Mouse (Mus musculus) liver, adult 2 months (tissue): ENCODE measurements around the gene Marcksl1. TPM values are rescaled to one million over a fixed set of nuclear protein-coding genes. Genes with fewer than 3 reads are reported as not detected.

Source experiments
- DNase-seq: peaks from one replicate; pipeline ENCODE4 v3.0.0-alpha.2; 2011; ENCODE audit warnings: low read depth, low spot score; ENCODE audit errors: extremely low read depth
- H3K27ac ChIP-seq: fragments of 200-500 bp; replicated peaks from 2 replicates; pipeline ENCODE4 v1.5.1; 2012; ENCODE audit warnings: low read depth, mild to moderate bottlenecking, control low read depth, inconsistent platforms, low read length; ENCODE audit not compliant: insufficient read depth
- H3K27me3 ChIP-seq: fragments of 200-500 bp; 2 replicates; pipeline ENCODE4 v1.6.1; 2012; ENCODE audit warnings: mild to moderate bottlenecking, moderate library complexity, low read length, inconsistent platforms; ENCODE audit not compliant: control insufficient read depth, insufficient read depth
- H3K36me3 ChIP-seq: fragments of 200-500 bp; 2 replicates; pipeline ENCODE4 v1.6.1; 2012; ENCODE audit warnings: low read length, inconsistent platforms; ENCODE audit not compliant: control insufficient read depth, insufficient read depth
- H3K4me1 ChIP-seq: fragments of 200-500 bp; 2 replicates; pipeline ENCODE4 v1.6.1; 2011; ENCODE audit warnings: low read length; ENCODE audit not compliant: control insufficient read depth, insufficient read depth
- H3K4me3 ChIP-seq: fragments of 200-500 bp; 2 replicates; pipeline ENCODE4 v1.5.1; 2011; ENCODE audit warnings: low read depth, mild to moderate bottlenecking, control low read depth, low read length, moderate library complexity; ENCODE audit not compliant: insufficient read depth
- H3K79me2 ChIP-seq: fragments of 200-500 bp; 2 replicates; pipeline ENCODE4 v1.6.1; 2012; ENCODE audit warnings: inconsistent platforms, mild to moderate bottlenecking, low read length, moderate library complexity; ENCODE audit not compliant: control insufficient read depth, insufficient read depth
- H3K9ac ChIP-seq: fragments of 200-500 bp; 2 replicates; pipeline ENCODE4 v1.6.1; 2012; ENCODE audit warnings: low read depth, mild to moderate bottlenecking, control low read depth, inconsistent platforms, low read length
- CTCF ChIP-seq: fragments of 200-500 bp; IDR thresholded peaks from 2 replicates; pipeline ENCODE4 v1.5.1; 2011; ENCODE audit warnings: low read depth, low read length, control low read depth
- POLR2A ChIP-seq: fragments of 200-500 bp; IDR thresholded peaks from 2 replicates; pipeline ENCODE4 v1.6.1; 2011; ENCODE audit warnings: low read length, control low read depth; ENCODE audit not compliant: insufficient read depth; ENCODE audit errors: extremely low read depth
- WGBS: fragments of 180-500 bp; shearing (Covaris S2); methylation state at CpG from one replicate; pipeline ENCODE4 v1.1.7; 2018; 5-methylcytosine and 5-hydroxymethylcytosine counted together
- polyA plus RNA-seq: library from polyadenylated mRNA; depleted of rRNA; stranded (reverse); fragments of >200 nt; gene quantifications from 2 replicates; pipeline ENCODE4 v1.2.3, GENCODE M21; 2012
- total RNA-seq: library from RNA; depleted of rRNA; stranded (reverse); fragments of >200 nt; gene quantifications from 2 replicates; pipeline ENCODE4 v1.2.3, GENCODE M21; 2014

Gene Marcksl1
- total and polyA plus RNA-seq, 2 experiments: 5.3 to 11.1 TPM

- Histone ChIP-seq H3K36me3 (no peaks in the 10 kb centered on the region), H3K4me1 (no peaks in the 10 kb centered on the region), H3K27ac (no peak overlapping the region), H3K9ac (no peak overlapping the region), H3K4me3 (no peak overlapping the region), H3K27me3 (no peaks in the 10 kb centered on the region), H3K79me2 (no peaks in the 10 kb centered on the region)
- 57% methylated on average over 9 of the region's 10 CpGs for WGBS
- TF ChIP-seq POLR2A (no peak), CTCF (no peak)
- DNase-seq: no peak
These were observed 5.7 kb upstream of the Marcksl1 start for GRCm38 (mm10) chr4:129507434-129508236.

GRCm38 (mm10) chr4:129508237-129508515 is 5.2 kb upstream of the Marcksl1 start:
- H3K79me2 ChIP-seq: no peaks in the 10 kb centered on the region
- DNase-seq: no peak
- H3K27me3 ChIP-seq: no peaks in the 10 kb centered on the region
- 51% methylated on average over 3 of the region's 3 CpGs for WGBS
- H3K9ac ChIP-seq: no peak overlapping the region
- H3K36me3 ChIP-seq: no peaks in the 10 kb centered on the region
- no peak for TF ChIP-seq POLR2A
- TF ChIP-seq CTCF: no peak
- H3K4me3 ChIP-seq: no peak overlapping the region
- H3K27ac ChIP-seq: no peak overlapping the region
- no peaks in the 10 kb centered on the region for H3K4me1 ChIP-seq

GRCm38 (mm10) chr4:129508834-129509600 is 4.4 kb upstream of the Marcksl1 start:
- Histone ChIP-seq H3K27me3 (peaks cover 4% of the 10 kb centered on the region; the same call in 1 of the 2 replicates), H3K9ac (no peak overlapping the region), H3K4me1 (no peaks in the 10 kb centered on the region), H3K4me3 (no peak overlapping the region), H3K27ac (no peak overlapping the region), H3K36me3 (no peaks in the 10 kb centered on the region), H3K79me2 (no peaks in the 10 kb centered on the region)
- no peak for DNase-seq
- TF ChIP-seq CTCF: no peak
- TF ChIP-seq POLR2A: no peak
- 80% methylated on average over 15 of the region's 15 CpGs for WGBS

GRCm38 (mm10) chr4:129509650-129510049 is 3.7 kb upstream of the Marcksl1 start:
- TF ChIP-seq POLR2A (no peak), CTCF (no peak)
- H3K4me1 ChIP-seq: no peaks in the 10 kb centered on the region
- H3K9ac ChIP-seq: no peak overlapping the region
- DNase-seq: no peak
- WGBS: 90% methylated on average over 3 of the region's 3 CpGs
- H3K4me3 ChIP-seq: no peak overlapping the region
- no peak overlapping the region for H3K27ac ChIP-seq
- H3K79me2 ChIP-seq: no peaks in the 10 kb centered on the region
- no peaks in the 10 kb centered on the region for H3K36me3 ChIP-seq
- peaks cover 8% of the 10 kb centered on the region; the same call in 1 of the 2 replicates for H3K27me3 ChIP-seq

GRCm38 (mm10) chr4:129510723-129511412 is 2.5 kb upstream of the Marcksl1 start:
- 84% methylated on average over 6 of the region's 6 CpGs for WGBS
- TF ChIP-seq CTCF (no peak), POLR2A (no peak)
- Histone ChIP-seq H3K4me1 (no peaks in the 10 kb centered on the region), H3K4me3 (no peak overlapping the region), H3K9ac (no peak overlapping the region), H3K27ac (no peak overlapping the region), H3K79me2 (no peaks in the 10 kb centered on the region), H3K36me3 (no peaks in the 10 kb centered on the region), H3K27me3 (peaks cover 8% of the 10 kb centered on the region; the same call in 1 of the 2 replicates)
- no peak for DNase-seq
